Mouse (Mus musculus) neural tube, embryonic 11.5 days (tissue): ENCODE measurements around the gene Nsmce4a. TPM values are rescaled to one million over a fixed set of nuclear protein-coding genes. Genes with fewer than 3 reads are reported as not detected.

Experiments
- ATAC-seq: fragments of 200-750 bp; cut with Nextera tagmentation; 2 replicates; pipeline ENCODE4 v1.8.0; 2017; ENCODE audit warnings: moderate number of reproducible peaks, mild to moderate bottlenecking, moderate TSS enrichment, moderate library complexity; ENCODE audit not compliant: insufficient read depth, low FRiP score, low TSS enrichment
- DNase-seq: peaks from one replicate; pipeline ENCODE4 v3.0.0-alpha.2; 2015; ENCODE audit warnings: low spot score
- H3K27ac ChIP-seq: fragments of 300-500 bp; sonication (generic); 2 replicates; pipeline ENCODE4 v1.5.1; 2014; ENCODE audit warnings: low read depth, mild to moderate bottlenecking, low read length
- H3K27me3 ChIP-seq: fragments of 300-500 bp; sonication (generic); 2 replicates; pipeline ENCODE4 v1.6.1; 2014; ENCODE audit warnings: mild to moderate bottlenecking, low read length, mixed read lengths; ENCODE audit not compliant: control insufficient read depth, insufficient read depth
- H3K36me3 ChIP-seq: fragments of 300-500 bp; sonication (generic); 2 replicates; pipeline ENCODE4 v1.6.1; 2014; ENCODE audit warnings: mild to moderate bottlenecking, low read length, moderate library complexity, mixed read lengths; ENCODE audit not compliant: control insufficient read depth, insufficient read depth
- H3K4me1 ChIP-seq: fragments of 300-500 bp; sonication (generic); 2 replicates; pipeline ENCODE4 v1.6.1; 2014; ENCODE audit warnings: low read length, mixed read lengths; ENCODE audit not compliant: control insufficient read depth, insufficient read depth
- H3K4me2 ChIP-seq: fragments of 300-500 bp; sonication (generic); 2 replicates; pipeline ENCODE4 v1.6.1; 2014; ENCODE audit warnings: low read depth, mild to moderate bottlenecking, moderate library complexity
- H3K4me3 ChIP-seq: fragments of 300-500 bp; sonication (generic); 2 replicates; pipeline ENCODE4 v1.5.1; 2014; ENCODE audit warnings: low read depth, low read length
- H3K9ac ChIP-seq: fragments of 300-500 bp; sonication (generic); 2 replicates; pipeline ENCODE4 v1.6.1; 2014; ENCODE audit warnings: mild to moderate bottlenecking, low read length
- H3K9me3 ChIP-seq: fragments of 300-500 bp; sonication (generic); 2 replicates; pipeline ENCODE4 v1.6.1; 2016; ENCODE audit warnings: low read length; ENCODE audit not compliant: control insufficient read depth
- WGBS: fragments of 180-500 bp; shearing (Covaris S2); extraction: QIAGEN DNeasy Blood & Tissue Kit; methylation state at CpG from one replicate; pipeline ENCODE4 v1.1.7; 2014; 5-methylcytosine and 5-hydroxymethylcytosine counted together
- polyA plus RNA-seq: library from polyadenylated mRNA; unstranded; fragments of >200 nt; fragmentation: Nextera tagmentation; extraction: Ambion mirVana; gene quantifications from 2 replicates; pipeline ENCODE4 v1.2.1, GENCODE M21; 2014

Nsmce4a gene
- polyA plus RNA-seq, 1 experiment from 2014 or later, result 189 TPM

DNA sequence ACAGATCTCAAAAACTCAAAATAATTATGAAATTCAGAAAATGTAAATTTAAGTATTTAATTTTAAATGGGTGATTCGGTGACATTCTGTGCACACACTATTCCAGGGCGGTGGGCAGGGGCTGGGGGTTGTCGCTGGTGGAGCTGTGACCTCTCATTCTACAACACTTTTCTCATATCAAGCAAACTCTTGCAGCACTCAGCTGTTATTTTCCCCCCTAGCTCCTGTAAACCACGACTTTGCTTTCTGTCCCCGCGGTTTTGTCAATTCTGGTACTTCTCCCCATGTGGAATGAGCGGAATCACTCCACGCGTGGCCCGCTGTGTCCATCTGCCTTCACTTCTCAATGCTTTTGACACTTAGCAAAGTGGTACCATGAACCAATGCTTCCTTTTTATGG, 828 bp upstream of the Nsmce4a start:
- DNase-seq (no peak), ATAC-seq (no peak)
- H3K4me3 ChIP-seq, result no peak overlapping the region
- WGBS, result 94% methylated on average over 10 of the region's 10 CpGs
- no peaks in the 10 kb centered on the region for H3K36me3 ChIP-seq
- no peak overlapping the region for H3K9ac ChIP-seq
- no peak overlapping the region for H3K4me2 ChIP-seq
- H3K9me3 ChIP-seq, result no peaks in the 10 kb centered on the region
- no peaks in the 10 kb centered on the region for H3K4me1 ChIP-seq
- no peak overlapping the region for H3K27ac ChIP-seq
- no peaks in the 10 kb centered on the region for H3K27me3 ChIP-seq

DNA sequence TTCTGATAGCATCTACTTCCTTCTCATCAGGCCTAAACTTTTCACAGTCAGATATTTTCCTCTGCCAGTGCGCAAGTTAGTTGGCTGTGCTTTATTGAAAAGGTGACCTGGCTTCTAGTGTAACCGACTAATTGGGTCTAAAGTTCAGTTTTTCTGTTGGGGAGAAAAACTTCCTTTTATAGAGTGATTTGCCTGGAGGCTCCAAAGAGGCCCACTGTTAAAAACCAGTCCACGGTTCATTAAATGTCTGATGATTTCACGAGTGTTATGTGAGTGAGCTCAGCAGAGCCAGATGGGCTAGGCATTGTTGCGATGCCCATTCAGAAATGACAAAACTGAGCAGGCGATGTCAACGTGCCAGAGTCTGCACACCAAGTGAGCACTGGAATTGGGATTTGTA, 2.4 kb downstream of the Nsmce4a start:
- Histone ChIP-seq H3K4me2 (no peak overlapping the region), H3K4me1 (no peaks in the 10 kb centered on the region), H3K9me3 (no peaks in the 10 kb centered on the region), H3K27me3 (no peaks in the 10 kb centered on the region), H3K9ac (no peak overlapping the region), H3K4me3 (no peak overlapping the region), H3K36me3 (no peaks in the 10 kb centered on the region), H3K27ac (no peak overlapping the region)
- ATAC-seq (no peak; the same call in 1 of the 2 replicates), DNase-seq (no peak)
- 53% methylated on average over 7 of the region's 7 CpGs for WGBS

DNA sequence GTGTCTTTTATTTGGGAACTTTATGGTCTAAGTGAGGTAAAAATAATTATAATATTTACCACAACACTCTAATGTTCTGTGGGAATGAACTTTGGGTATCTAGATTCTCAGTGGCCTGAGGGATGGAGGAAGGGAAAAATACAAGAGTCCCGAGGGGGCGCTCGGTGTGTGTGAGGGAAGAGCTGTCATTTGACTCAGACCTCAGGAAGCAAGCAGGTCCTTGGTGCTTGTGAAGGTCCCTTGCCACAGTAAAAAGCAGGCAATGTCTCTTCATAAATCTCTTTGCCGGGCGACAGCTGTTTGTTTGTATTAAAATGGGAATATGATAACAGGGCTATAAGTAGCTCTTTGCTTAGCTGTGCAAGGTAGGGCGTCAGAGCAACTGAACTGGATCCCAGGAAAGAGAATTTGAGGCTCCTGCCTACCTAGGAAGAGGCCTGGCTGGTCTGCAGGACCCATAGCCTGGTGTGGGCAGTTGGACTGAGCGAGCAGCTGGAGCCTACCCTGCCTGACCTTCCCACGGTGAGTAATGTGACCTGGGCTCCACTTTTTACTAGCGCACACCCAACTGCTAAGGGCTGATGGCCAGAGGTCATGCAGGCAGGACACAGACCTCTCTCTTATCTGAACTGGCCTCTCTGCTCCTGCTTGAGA, 4.0 kb downstream of the Nsmce4a start:
- Histone ChIP-seq H3K36me3 (no peaks in the 10 kb centered on the region), H3K4me3 (no peak overlapping the region), H3K27me3 (no peaks in the 10 kb centered on the region), H3K4me1 (no peaks in the 10 kb centered on the region), H3K4me2 (no peak overlapping the region), H3K27ac (no peak overlapping the region), H3K9me3 (no peaks in the 10 kb centered on the region), H3K9ac (no peak overlapping the region)
- ATAC-seq (no peak), DNase-seq (no peak)
- WGBS, result 79% methylated on average over 9 of the region's 9 CpGs

DNA sequence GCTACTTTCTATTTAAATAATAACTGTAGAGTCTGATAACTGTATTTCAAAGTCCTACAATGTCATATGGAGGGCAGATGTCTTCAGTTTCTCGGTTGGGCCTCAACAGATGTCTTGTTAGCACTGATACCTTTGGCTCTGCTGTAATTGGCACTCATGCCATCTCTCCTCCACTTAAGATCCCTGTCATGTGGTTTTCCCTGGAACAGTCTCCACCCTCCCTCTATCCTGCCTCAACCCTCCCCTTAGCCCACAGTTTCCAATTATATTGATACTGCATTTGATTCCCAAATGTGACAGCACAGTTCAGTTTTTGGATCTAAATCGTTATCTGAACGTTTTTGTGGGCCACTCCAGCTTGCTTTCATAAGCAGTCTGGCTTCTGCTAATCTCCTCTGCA, 8.3 kb downstream of the Nsmce4a start:
- no peak for ATAC-seq
- H3K27ac ChIP-seq, result no peak overlapping the region
- H3K9me3 ChIP-seq, result no peaks in the 10 kb centered on the region
- H3K4me3 ChIP-seq, result no peak overlapping the region
- DNase-seq, result no peak
- WGBS, result 71% methylated on average over 3 of the region's 3 CpGs
- no peaks in the 10 kb centered on the region for H3K27me3 ChIP-seq
- no peak overlapping the region for H3K9ac ChIP-seq
- H3K36me3 ChIP-seq, result no peaks in the 10 kb centered on the region
- no peaks in the 10 kb centered on the region for H3K4me1 ChIP-seq
- H3K4me2 ChIP-seq, result no peak overlapping the region

DNA sequence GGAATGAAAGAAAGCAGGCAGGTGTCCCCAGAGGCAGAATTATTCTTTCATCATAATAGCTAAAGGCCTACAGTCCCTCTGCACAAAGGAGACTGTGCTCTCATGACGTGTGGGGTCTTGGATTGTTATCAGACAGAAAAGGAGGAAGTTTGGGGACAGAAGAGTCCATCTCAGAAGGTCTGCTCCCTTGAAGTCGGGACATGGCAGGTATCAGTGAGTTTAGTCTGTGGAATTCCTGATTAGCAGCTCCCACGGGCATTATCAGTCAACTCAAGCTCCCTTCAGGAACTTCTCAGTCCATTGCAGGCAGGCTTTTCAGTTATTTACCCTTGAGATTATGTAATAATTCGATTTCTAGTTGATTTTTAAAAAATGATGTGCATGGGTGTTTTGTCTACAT, 9.0 kb downstream of the Nsmce4a start:
- WGBS, result 67% methylated on average over 4 of the region's 4 CpGs
- DNase-seq, result no peak
- no peak for ATAC-seq

DNA sequence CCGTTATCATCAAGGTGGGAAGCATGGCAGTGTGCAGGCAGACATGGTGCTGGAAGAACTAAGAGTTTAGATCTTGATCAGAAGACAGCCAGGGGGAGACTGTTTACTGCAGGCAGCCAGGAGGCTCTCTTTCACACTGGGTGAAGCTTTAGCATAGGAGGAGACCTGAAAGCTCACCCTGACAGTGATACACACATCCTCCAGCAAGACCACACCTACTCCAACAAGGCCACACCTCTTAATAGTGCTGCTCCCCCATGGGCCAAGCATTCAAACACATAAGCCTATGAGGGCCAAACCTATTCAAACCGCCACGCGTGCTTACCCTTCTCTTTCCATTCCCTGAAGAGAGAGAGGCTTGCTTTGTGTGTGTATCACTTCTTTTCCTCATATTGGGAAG, 9.6 kb downstream of the Nsmce4a start:
- ATAC-seq (no peak), DNase-seq (no peak)
- 96% methylated on average over 4 of the region's 4 CpGs for WGBS
- no peak overlapping the region for H3K27ac ChIP-seq
- no peak overlapping the region for H3K4me2 ChIP-seq
- H3K9me3 ChIP-seq, result no peaks in the 10 kb centered on the region
- no peak overlapping the region for H3K9ac ChIP-seq
- no peak overlapping the region for H3K4me3 ChIP-seq
- H3K4me1 ChIP-seq, result no peaks in the 10 kb centered on the region
- H3K27me3 ChIP-seq, result no peaks in the 10 kb centered on the region
- no peaks in the 10 kb centered on the region for H3K36me3 ChIP-seq

More for the DNA sequence above, 9.0 kb downstream of the Nsmce4a start:
- H3K27ac ChIP-seq, result no peak overlapping the region
- H3K9me3 ChIP-seq, result no peaks in the 10 kb centered on the region
- no peak overlapping the region for H3K4me2 ChIP-seq
- no peaks in the 10 kb centered on the region for H3K4me1 ChIP-seq
- H3K9ac ChIP-seq, result no peak overlapping the region
- H3K36me3 ChIP-seq, result no peaks in the 10 kb centered on the region
- no peak overlapping the region for H3K4me3 ChIP-seq
- H3K27me3 ChIP-seq, result no peaks in the 10 kb centered on the region

DNA sequence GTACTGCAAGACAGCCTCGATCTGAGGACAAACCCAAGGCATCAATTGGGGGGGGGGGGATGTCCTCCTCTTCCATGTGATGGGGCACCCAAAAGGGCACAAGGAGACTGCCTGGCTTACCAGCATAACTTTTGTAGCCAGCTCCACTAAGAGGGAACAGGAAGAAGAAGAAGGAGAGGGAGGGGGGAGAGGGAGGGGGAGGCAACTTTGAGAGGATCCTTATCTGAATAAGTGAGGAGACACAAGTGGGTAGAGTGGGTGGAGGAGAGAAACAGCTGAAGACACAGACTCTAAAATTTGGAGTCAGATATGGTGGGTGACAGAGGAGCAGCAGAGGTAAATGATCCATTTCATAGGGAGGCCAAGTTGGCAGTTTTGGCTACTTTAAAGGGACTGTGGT, 12.0 kb downstream of the Nsmce4a start:
- Histone ChIP-seq H3K9me3 (no peaks in the 10 kb centered on the region), H3K4me3 (no peak overlapping the region), H3K27me3 (no peaks in the 10 kb centered on the region), H3K9ac (no peak overlapping the region), H3K4me2 (no peak overlapping the region), H3K27ac (no peak overlapping the region), H3K36me3 (no peaks in the 10 kb centered on the region), H3K4me1 (no peaks in the 10 kb centered on the region)
- 62% methylated on average over 1 of the region's 1 CpGs for WGBS
- no peak for DNase-seq
- no peak for ATAC-seq

DNA sequence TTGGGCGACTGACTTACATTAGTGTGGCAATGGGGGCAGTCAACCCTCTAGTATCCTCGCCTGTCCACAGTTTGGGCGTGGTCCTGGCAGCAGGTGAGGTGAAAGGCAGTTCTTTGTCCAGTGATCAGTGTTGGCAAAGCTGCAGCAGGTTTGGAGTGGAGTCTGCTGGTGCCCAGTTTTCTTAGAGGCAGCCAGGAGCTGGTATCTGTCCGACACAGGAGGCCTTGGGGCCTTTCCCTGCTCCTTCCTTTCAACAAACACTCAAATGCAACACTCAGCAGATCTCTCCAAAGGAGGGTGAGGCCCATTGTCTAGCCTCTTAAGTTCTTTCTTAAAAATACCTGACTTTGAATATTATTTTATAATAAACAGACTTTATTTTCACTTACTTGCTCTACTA, 14.3 kb downstream of the Nsmce4a start:
- ATAC-seq (no peak), DNase-seq (no peak)
- no peak overlapping the region for H3K4me2 ChIP-seq
- H3K27me3 ChIP-seq, result no peaks in the 10 kb centered on the region
- WGBS, result 78% methylated on average over 4 of the region's 4 CpGs
- no peaks in the 10 kb centered on the region for H3K9me3 ChIP-seq
- H3K9ac ChIP-seq, result no peak overlapping the region
- no peaks in the 10 kb centered on the region for H3K4me1 ChIP-seq
- no peak overlapping the region for H3K4me3 ChIP-seq
- H3K36me3 ChIP-seq, result no peaks in the 10 kb centered on the region
- no peak overlapping the region for H3K27ac ChIP-seq

DNA sequence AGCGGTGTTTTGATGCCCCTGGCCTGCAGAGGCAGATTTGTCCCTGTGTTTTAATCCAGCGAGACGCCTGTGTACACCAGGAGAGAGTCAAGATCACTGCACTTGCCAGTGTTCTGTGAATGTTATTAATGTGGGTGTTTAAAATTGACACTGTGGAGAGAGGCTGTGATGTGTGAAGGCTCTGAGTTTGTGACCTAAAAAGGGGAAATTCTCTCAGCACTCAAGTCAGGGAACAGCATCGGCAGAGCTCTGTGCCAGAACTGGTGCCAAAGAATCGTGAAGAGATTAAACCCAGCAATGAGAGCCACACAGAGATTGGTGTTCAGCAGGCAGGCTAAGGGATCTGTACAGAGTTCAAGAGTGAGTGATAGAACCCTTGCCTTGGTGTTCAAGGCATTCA, 17.3 kb downstream of the Nsmce4a start:
- Histone ChIP-seq H3K4me3 (no peak overlapping the region), H3K9ac (no peak overlapping the region), H3K27me3 (no peaks in the 10 kb centered on the region), H3K36me3 (no peaks in the 10 kb centered on the region), H3K27ac (no peak overlapping the region), H3K9me3 (no peaks in the 10 kb centered on the region), H3K4me2 (no peak overlapping the region), H3K4me1 (no peaks in the 10 kb centered on the region)
- 81% methylated on average over 5 of the region's 5 CpGs for WGBS
- no peak for DNase-seq
- ATAC-seq, result no peak
